Mouse (Mus musculus) heart, embryonic 16.5 days (tissue): ENCODE data around the gene Ctsg. TPM values are rescaled to one million over a fixed set of nuclear protein-coding genes. Genes with fewer than 3 reads are reported as not detected.
"Not testable (repeated sequence)": the region's sequence is repeated elsewhere in the genome, so short reads cannot be mapped to it uniquely, and the experiment has no call there.

Experiments
- ATAC-seq: fragments of 200-750 bp; cut with Nextera tagmentation; replicated peaks from 2 replicates; pipeline ENCODE4 v1.8.0; 2017; ENCODE audit warnings: moderate number of reproducible peaks; ENCODE audit not compliant: insufficient read depth, low FRiP score; ENCODE audit errors: extremely low read depth
- H3K27ac ChIP-seq: fragments of 300-500 bp; sonication (generic); 2 replicates; pipeline ENCODE4 v1.5.1; 2014; ENCODE audit warnings: mild to moderate bottlenecking, low read length, control low read depth, moderate library complexity
- H3K27me3 ChIP-seq: fragments of 300-500 bp; sonication (generic); 2 replicates; pipeline ENCODE4 v1.6.1; 2014; ENCODE audit warnings: low read length, mixed read lengths; ENCODE audit not compliant: control insufficient read depth, insufficient read depth
- H3K36me3 ChIP-seq: fragments of 300-500 bp; sonication (generic); 2 replicates; pipeline ENCODE4 v1.6.1; 2014; ENCODE audit not compliant: control insufficient read depth, insufficient read depth
- H3K4me1 ChIP-seq: fragments of 300-500 bp; sonication (generic); 2 replicates; pipeline ENCODE4 v1.6.1; 2014; ENCODE audit warnings: low read length, mixed read lengths; ENCODE audit not compliant: control insufficient read depth, insufficient read depth
- H3K4me2 ChIP-seq: fragments of 300-500 bp; sonication (generic); 2 replicates; pipeline ENCODE4 v1.6.1; 2014; ENCODE audit warnings: low read depth, mild to moderate bottlenecking, control low read depth, low read length
- H3K4me3 ChIP-seq: fragments of 300-500 bp; sonication (generic); 2 replicates; pipeline ENCODE4 v1.5.1; 2014; ENCODE audit warnings: mild to moderate bottlenecking, control low read depth, low read length
- H3K9ac ChIP-seq: fragments of 300-500 bp; sonication (generic); 2 replicates; pipeline ENCODE4 v1.6.1; 2014; ENCODE audit warnings: low read length, control low read depth
- H3K9me3 ChIP-seq: fragments of 300-500 bp; sonication (generic); replicated peaks from 2 replicates; pipeline ENCODE4 v1.6.1; 2016; ENCODE audit warnings: low read length; ENCODE audit not compliant: control insufficient read depth
- WGBS: fragments of 180-500 bp; shearing (Covaris S2); extraction: QIAGEN DNeasy Blood & Tissue Kit; methylation state at CpG from one replicate; pipeline ENCODE4 v1.1.7; 2014; 5-methylcytosine and 5-hydroxymethylcytosine counted together
- polyA plus RNA-seq: library from polyadenylated mRNA; unstranded; fragments of >200 nt; fragmentation: Nextera tagmentation; extraction: Ambion mirVana; gene quantifications from 2 replicates; pipeline ENCODE4 v1.2.1, GENCODE M21; 2015

The Ctsg gene
- polyA plus RNA-seq, result 0.20 and 0.51 TPM in 2 replicates

DNA sequence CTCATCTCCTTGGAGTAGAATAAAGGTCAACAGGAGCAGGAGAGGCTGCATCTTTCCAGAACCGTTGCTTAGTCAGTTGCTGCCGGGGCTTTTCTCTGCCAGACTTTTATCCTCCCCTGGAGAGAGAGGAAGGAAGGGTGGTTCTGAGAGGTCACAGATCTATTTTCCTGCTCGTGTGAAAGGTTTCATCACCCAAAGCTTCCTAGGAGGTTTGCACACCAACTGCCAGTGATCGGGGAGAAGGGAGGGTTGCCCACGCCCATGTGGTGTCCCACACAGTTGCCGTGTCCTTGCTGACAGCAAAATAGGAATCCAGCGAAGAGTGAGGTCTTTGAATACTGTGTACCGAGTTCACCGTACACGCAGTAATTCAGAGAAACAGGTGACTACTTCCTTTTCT lies at the start of gene Ctsg:
Gene Ctsg, minus strand, starts transcription at position 189 of the 400 bp plus-strand sequence.
- Histone ChIP-seq H3K9me3 (no peaks in the 10 kb centered on the region), H3K27ac (no peak within 1 kb of the TSS), H3K4me3 (no peak within 1 kb of the TSS), H3K9ac (no peak within 1 kb of the TSS), H3K36me3 (no peaks in the 10 kb centered on the region), H3K4me2 (no peak within 1 kb of the TSS), H3K27me3 (no peaks in the 10 kb centered on the region), H3K4me1 (peaks cover 1% of the 10 kb centered on the region; the same call in 1 of the 2 replicates)
- no peak for ATAC-seq
- WGBS, result 61% methylated on average over 10 of the region's 10 CpGs

GRCm38 (mm10) chr14:56133675-56134074 lies 31.3 kb upstream of the Ctsg start:
- WGBS, result 62% methylated on average over 1 of the region's 1 CpGs
- not testable (repeated sequence) for H3K4me1 ChIP-seq, ATAC-seq, H3K9ac ChIP-seq, H3K36me3 ChIP-seq, H3K4me2 ChIP-seq, H3K9me3 ChIP-seq, H3K27me3 ChIP-seq, H3K27ac ChIP-seq, H3K4me3 ChIP-seq

- not testable (repeated sequence) for H3K9ac ChIP-seq, ATAC-seq, H3K36me3 ChIP-seq, H3K4me2 ChIP-seq, H3K4me1 ChIP-seq, H3K27me3 ChIP-seq, H3K27ac ChIP-seq, H3K4me3 ChIP-seq, H3K9me3 ChIP-seq
- 62% methylated on average over 2 of the region's 2 CpGs for WGBS
Measured at GRCm38 (mm10) chr14:56132508-56132907, 30.1 kb upstream of the Ctsg start, which contains the start of gene Gzmd. Gene Gzmd (minus strand): TSS chr14:56132608.

- H3K9me3 ChIP-seq, result no peaks in the 10 kb centered on the region
- H3K36me3 ChIP-seq, result no peaks in the 10 kb centered on the region
- H3K27me3 ChIP-seq, result no peaks in the 10 kb centered on the region
- H3K4me3 ChIP-seq, result no peak overlapping the region
- H3K4me2 ChIP-seq, result no peak overlapping the region
- H3K4me1 ChIP-seq, result no peaks in the 10 kb centered on the region
- no peak for ATAC-seq
- 40% methylated on average over 3 of the region's 3 CpGs for WGBS
- no peak overlapping the region for H3K27ac ChIP-seq
- H3K9ac ChIP-seq, result no peak overlapping the region
Measured at GRCm38 (mm10) chr14:56128341-56128740, 26.0 kb upstream of the Ctsg start.

- H3K4me2 ChIP-seq, result no peak overlapping the region
- no peak overlapping the region for H3K27ac ChIP-seq
- no peaks in the 10 kb centered on the region for H3K9me3 ChIP-seq
- H3K36me3 ChIP-seq, result no peaks in the 10 kb centered on the region
- no peak overlapping the region for H3K4me3 ChIP-seq
- no peaks in the 10 kb centered on the region for H3K27me3 ChIP-seq
- no peak overlapping the region for H3K9ac ChIP-seq
- no peak for ATAC-seq
- H3K4me1 ChIP-seq, result no peaks in the 10 kb centered on the region
- WGBS, result 76% methylated on average over 3 of the region's 3 CpGs
Measured at GRCm38 (mm10) chr14:56123516-56123915, 21.1 kb upstream of the Ctsg start.

DNA sequence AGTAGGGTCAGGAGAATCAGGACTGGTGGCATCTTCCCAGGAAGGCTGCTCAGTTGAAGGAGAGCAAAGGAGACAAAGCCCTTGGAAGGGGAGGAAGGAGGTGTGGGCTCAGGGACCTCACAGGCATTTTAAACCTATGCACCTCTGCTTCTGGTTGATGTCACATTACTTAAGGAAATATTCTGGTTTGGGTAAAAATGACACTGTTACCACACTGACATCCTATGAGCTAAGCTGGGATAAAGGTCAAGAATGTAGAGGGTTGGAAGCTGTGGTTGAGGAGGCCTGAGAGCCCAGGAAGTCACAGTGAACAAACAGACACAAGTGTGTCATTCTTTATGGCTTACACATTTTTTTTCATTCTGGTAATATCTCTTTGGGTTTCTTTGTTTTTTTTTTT lies 18.2 kb upstream of the Ctsg start, which contains the start of gene Gzme:
Gene Gzme, minus strand, starts transcription at position 101 of the 400 bp plus-strand sequence.
- Histone ChIP-seq H3K27me3 (no peaks in the 10 kb centered on the region), H3K36me3 (no peaks in the 10 kb centered on the region), H3K9me3 (no peaks in the 10 kb centered on the region), H3K4me1 (no peaks in the 10 kb centered on the region), H3K27ac (no peak within 1 kb of the TSS), H3K4me2 (no peak within 1 kb of the TSS), H3K9ac (no peak within 1 kb of the TSS), H3K4me3 (no peak within 1 kb of the TSS)
- ATAC-seq, result no peak

- H3K27ac ChIP-seq, H3K9ac ChIP-seq, H3K4me1 ChIP-seq, H3K36me3 ChIP-seq, H3K4me2 ChIP-seq, H3K4me3 ChIP-seq, ATAC-seq, H3K9me3 ChIP-seq, H3K27me3 ChIP-seq: not testable (repeated sequence)
- 83% methylated on average over 33 of the region's 33 CpGs for WGBS
Measured at GRCm38 (mm10) chr14:56115531-56116310, 13.3 kb upstream of the Ctsg start.

- Histone ChIP-seq H3K27ac (no peak overlapping the region), H3K27me3 (no peaks in the 10 kb centered on the region), H3K4me3 (no peak overlapping the region), H3K9me3 (no peaks in the 10 kb centered on the region), H3K4me2 (no peak overlapping the region), H3K36me3 (no peaks in the 10 kb centered on the region), H3K4me1 (no peaks in the 10 kb centered on the region), H3K9ac (no peak overlapping the region)
- no peak for ATAC-seq
- 73% methylated on average over 13 of the region's 13 CpGs for WGBS
Measured at GRCm38 (mm10) chr14:56105447-56106180, 3.2 kb upstream of the Ctsg start.

GRCm38 (mm10) chr14:56105016-56105415 lies 2.6 kb upstream of the Ctsg start:
- H3K9me3 ChIP-seq, result no peaks in the 10 kb centered on the region
- 71% methylated on average over 5 of the region's 5 CpGs for WGBS
- no peak overlapping the region for H3K27ac ChIP-seq
- no peak for ATAC-seq
- no peak overlapping the region for H3K9ac ChIP-seq
- H3K36me3 ChIP-seq, result no peaks in the 10 kb centered on the region
- H3K27me3 ChIP-seq, result no peaks in the 10 kb centered on the region
- no peak overlapping the region for H3K4me3 ChIP-seq
- H3K4me2 ChIP-seq, result no peak overlapping the region
- no peaks in the 10 kb centered on the region for H3K4me1 ChIP-seq
